Mouse (Mus musculus) intestine, postnatal 0 days (tissue): ENCODE results near the gene Vax1. TPM values are rescaled to one million over a fixed set of nuclear protein-coding genes. Genes with fewer than 3 reads are reported as not detected.
A peak's percentile ranks its signal among the peaks of the same experiment; 100 is the strongest.

Source experiments
- ATAC-seq: fragments of 200-750 bp; cut with Nextera tagmentation; 2 replicates; pipeline ENCODE4 v1.8.0; 2017; ENCODE audit warnings: mild to moderate bottlenecking, moderate TSS enrichment, moderate library complexity
- H3K27ac ChIP-seq: fragments of 300-500 bp; sonication (generic); 2 replicates; pipeline ENCODE4 v1.5.1; 2014; ENCODE audit warnings: mild to moderate bottlenecking, low read depth, low read length, moderate library complexity
- H3K27me3 ChIP-seq: fragments of 300-500 bp; sonication (generic); replicated peaks from 2 replicates; pipeline ENCODE4 v1.6.1; 2014; ENCODE audit warnings: low read length, mixed read lengths; ENCODE audit not compliant: control insufficient read depth, insufficient read depth
- H3K36me3 ChIP-seq: fragments of 300-500 bp; sonication (generic); 2 replicates; pipeline ENCODE4 v1.6.1; 2014; ENCODE audit warnings: mild to moderate bottlenecking, moderate library complexity; ENCODE audit not compliant: control insufficient read depth, insufficient read depth
- H3K4me1 ChIP-seq: fragments of 300-500 bp; sonication (generic); replicated peaks from 2 replicates; pipeline ENCODE4 v1.6.1; 2014; ENCODE audit warnings: antibody characterized with exemption, low read length, mixed read lengths; ENCODE audit not compliant: control insufficient read depth, insufficient read depth
- H3K4me2 ChIP-seq: fragments of 300-500 bp; sonication (generic); replicated peaks from 2 replicates; pipeline ENCODE4 v1.6.1; 2014; ENCODE audit warnings: low read depth, mild to moderate bottlenecking, moderate library complexity
- H3K4me3 ChIP-seq: fragments of 300-500 bp; sonication (generic); 2 replicates; pipeline ENCODE4 v1.5.1; 2014; ENCODE audit warnings: low read depth, low read length
- H3K9ac ChIP-seq: fragments of 300-500 bp; sonication (generic); 2 replicates; pipeline ENCODE4 v1.6.1; 2014; ENCODE audit warnings: mild to moderate bottlenecking, low read depth, low read length
- H3K9me3 ChIP-seq: fragments of 300-500 bp; sonication (generic); 2 replicates; pipeline ENCODE4 v1.6.1; 2016; ENCODE audit warnings: mixed run types; ENCODE audit not compliant: control insufficient read depth
- CTCF ChIP-seq: sonication (generic); IDR thresholded peaks from 2 replicates; pipeline ENCODE4 v1.5.1; 2016; ENCODE audit warnings: low read depth, mild to moderate bottlenecking, control low read depth, antibody characterized with exemption, moderate library complexity
- WGBS: fragments of 180-500 bp; shearing (Covaris S2); extraction: QIAGEN DNeasy Blood & Tissue Kit; methylation state at CpG from one replicate; pipeline ENCODE4 v1.1.7; 2014; 5-methylcytosine and 5-hydroxymethylcytosine counted together
- polyA plus RNA-seq: library from polyadenylated mRNA; unstranded; fragments of >200 nt; fragmentation: Nextera tagmentation; extraction: Ambion mirVana; gene quantifications from 2 replicates; pipeline ENCODE4 v1.2.1, GENCODE M21; 2015

The Vax1 gene
- polyA plus RNA-seq, 1 experiment from 2014 or later, result not detected

- WGBS, result 6% methylated on average over 8 of the region's 8 CpGs
- no peaks in the 10 kb centered on the region for H3K4me1 ChIP-seq
- no peak for ATAC-seq
- H3K9ac ChIP-seq, result no peak overlapping the region
- H3K27me3 ChIP-seq, result peaks cover 77% of the 10 kb centered on the region
- no peak overlapping the region for H3K27ac ChIP-seq
- no peaks in the 10 kb centered on the region for H3K9me3 ChIP-seq
- H3K4me2 ChIP-seq, result no peak overlapping the region
- no peaks in the 10 kb centered on the region for H3K36me3 ChIP-seq
- H3K4me3 ChIP-seq, result no peak overlapping the region
- no peak for TF ChIP-seq CTCF
These were observed 20.7 kb upstream of the Vax1 start for GRCm38 (mm10) chr19:59190431-59191122.

GRCm38 (mm10) chr19:59188981-59189380 lies 19.1 kb upstream of the Vax1 start:
- Histone ChIP-seq H3K4me1 (no peaks in the 10 kb centered on the region), H3K4me3 (no peak overlapping the region), H3K27me3 (peaks cover 73% of the 10 kb centered on the region), H3K4me2 (no peak overlapping the region), H3K9me3 (no peaks in the 10 kb centered on the region), H3K27ac (no peak overlapping the region), H3K36me3 (no peaks in the 10 kb centered on the region), H3K9ac (no peak overlapping the region)
- 8% methylated on average over 4 of the region's 4 CpGs for WGBS
- no peak for TF ChIP-seq CTCF
- peak; percentile 41; the same call in 1 of the 2 replicates for ATAC-seq

GRCm38 (mm10) chr19:59184000-59184399 lies 14.1 kb upstream of the Vax1 start:
- no peak for TF ChIP-seq CTCF
- 19% methylated on average over 3 of the region's 3 CpGs for WGBS
- no peak overlapping the region for H3K4me2 ChIP-seq
- no peaks in the 10 kb centered on the region for H3K4me1 ChIP-seq
- no peak overlapping the region for H3K27ac ChIP-seq
- H3K9ac ChIP-seq, result no peak overlapping the region
- H3K9me3 ChIP-seq, result no peaks in the 10 kb centered on the region
- peaks cover 49% of the 10 kb centered on the region for H3K27me3 ChIP-seq
- no peak overlapping the region for H3K4me3 ChIP-seq
- no peaks in the 10 kb centered on the region for H3K36me3 ChIP-seq
- ATAC-seq, result no peak

GRCm38 (mm10) chr19:59173341-59174015 lies 3.6 kb upstream of the Vax1 start:
- H3K9ac ChIP-seq, result no peak overlapping the region
- no peak overlapping the region for H3K27ac ChIP-seq
- no peak overlapping the region for H3K4me3 ChIP-seq
- ATAC-seq, result no peak
- no peak overlapping the region for H3K4me2 ChIP-seq
- no peaks in the 10 kb centered on the region for H3K9me3 ChIP-seq
- peaks cover 2% of the 10 kb centered on the region; the same call in 1 of the 2 replicates for H3K4me1 ChIP-seq
- TF ChIP-seq CTCF, result no peak
- WGBS, result 22% methylated on average over 6 of the region's 6 CpGs
- H3K27me3 ChIP-seq, result peaks cover 89% of the 10 kb centered on the region
- H3K36me3 ChIP-seq, result no peaks in the 10 kb centered on the region

GRCm38 (mm10) chr19:59172781-59173180 lies 2.9 kb upstream of the Vax1 start:
- 2% methylated on average over 3 of the region's 3 CpGs for WGBS
- no peak for ATAC-seq
- no peak overlapping the region for H3K4me2 ChIP-seq
- no peak for TF ChIP-seq CTCF
- H3K36me3 ChIP-seq, result no peaks in the 10 kb centered on the region
- H3K9me3 ChIP-seq, result no peaks in the 10 kb centered on the region
- peaks cover 2% of the 10 kb centered on the region; the same call in 1 of the 2 replicates for H3K4me1 ChIP-seq
- no peak overlapping the region for H3K4me3 ChIP-seq
- no peak overlapping the region for H3K27ac ChIP-seq
- H3K27me3 ChIP-seq, result peaks cover 91% of the 10 kb centered on the region
- no peak overlapping the region for H3K9ac ChIP-seq

GRCm38 (mm10) chr19:59171871-59172245 lies 2.0 kb upstream of the Vax1 start:
- Histone ChIP-seq H3K27me3 (peaks cover 93% of the 10 kb centered on the region), H3K4me1 (peaks cover 2% of the 10 kb centered on the region; the same call in 1 of the 2 replicates), H3K9me3 (no peaks in the 10 kb centered on the region), H3K9ac (no peak overlapping the region), H3K4me2 (no peak overlapping the region), H3K36me3 (no peaks in the 10 kb centered on the region), H3K27ac (no peak overlapping the region), H3K4me3 (0 out of 2 replicates have a peak overlapping the region, but pooled peaks have one; percentile 0)
- under 1% methylated on average over 19 of the region's 19 CpGs for WGBS
- no peak for ATAC-seq
- no peak for TF ChIP-seq CTCF
